ENCODE assay signal across 8 mouse cellular contexts in the genomic region with DNA sequence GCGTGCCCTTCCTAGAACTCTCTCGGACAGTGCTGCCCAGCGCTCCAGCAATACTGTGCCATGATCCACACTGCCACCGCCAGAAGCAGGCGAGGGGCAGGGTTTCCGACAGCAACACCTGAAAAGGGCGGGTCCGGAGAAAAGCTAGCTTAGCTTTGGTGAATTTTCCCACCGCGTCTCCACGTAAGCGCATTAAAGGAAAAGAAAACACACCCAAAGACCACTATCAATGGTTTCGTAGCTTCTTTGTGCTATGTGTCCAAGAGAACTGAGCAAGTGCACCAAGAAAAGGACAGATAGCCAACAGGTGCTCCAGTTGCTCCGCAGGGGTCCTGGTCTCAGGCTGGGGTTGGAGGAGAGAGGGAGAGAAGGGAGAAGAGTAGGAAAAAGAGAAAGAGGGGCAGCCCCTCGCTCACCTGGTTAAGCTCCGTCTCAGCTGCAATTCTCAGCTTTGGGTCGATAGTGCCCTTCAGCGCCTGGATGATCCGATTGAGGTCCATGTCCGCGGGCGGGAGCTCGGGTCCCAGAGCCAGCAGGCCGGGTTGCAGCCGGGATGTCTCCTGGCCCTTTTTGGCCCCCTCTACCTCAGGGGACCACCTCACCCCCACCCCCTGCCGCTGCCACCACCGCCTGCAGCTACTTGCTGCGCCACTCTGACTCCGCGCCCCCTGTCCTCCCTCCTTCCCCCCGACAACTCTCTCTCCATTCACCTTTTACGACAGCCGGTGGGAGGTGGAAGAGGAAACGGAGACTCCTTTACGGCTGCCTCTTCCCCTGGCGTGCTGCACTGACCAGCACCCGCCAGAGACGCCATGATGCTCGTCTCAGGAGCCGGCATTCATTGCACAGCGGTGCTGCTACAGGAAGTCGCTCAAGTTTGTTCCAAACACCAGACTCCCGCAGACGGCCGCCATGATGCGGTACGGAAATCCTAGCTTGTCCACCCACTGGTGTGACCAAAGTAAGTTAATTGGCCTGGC. TPM values are rescaled to one million over a fixed set of nuclear protein-coding genes. Genes with fewer than 3 reads are reported as not detected.
DNase-seq lines count a peak whose midpoint lies in the region; ATAC-seq and TF ChIP-seq lines count a peak whose summit lies in the region.

A gene (minus strand): TSS at position 720 of the 980 bp plus-strand sequence.

- H3K27ac ChIP-seq in bone marrow, adult 2 months (ENCODE audit: control insufficient read depth, insufficient read depth, low read depth, low read length, poor library complexity), result no peak within 1 kb of the TSS; the same call in 1 of the 2 replicates
- peak within 1 kb of the TSS; percentile 52 for H3K27ac ChIP-seq in embryonic facial prominence, embryonic 15.5 days (replicated peaks)
- peak within 1 kb of the TSS; percentile 44; the same call in 1 of the 2 replicates for H3K27ac ChIP-seq in limb, embryonic 14.5 days (replicated peaks; ENCODE audit: low read depth, low read length)
- peak within 1 kb of the TSS; percentile 52; the same call in 1 of the 2 replicates for H3K27ac ChIP-seq in midbrain, postnatal 0 days (ENCODE audit: low read depth, low read length)

- no peaks in the 10 kb centered on the region for H3K9me3 ChIP-seq in embryonic facial prominence, embryonic 15.5 days (replicated peaks)
- no peaks in the 10 kb centered on the region for H3K9me3 ChIP-seq in limb, embryonic 14.5 days (ENCODE audit: control insufficient read depth, low read length)
- no peaks in the 10 kb centered on the region for H3K9me3 ChIP-seq in midbrain, postnatal 0 days (ENCODE audit: low read length)

- TF ChIP-seq CTCF in bone marrow, adult 2 months (IDR thresholded peaks at IDR 0.05; ENCODE audit: control insufficient read depth, insufficient read depth, low read length), result no peak; the same call in 1 of the 2 replicates
- TF ChIP-seq CTCF in midbrain, postnatal 0 days (IDR thresholded peaks at IDR 0.05), result peak; percentile 42; the same call in 1 of the 2 replicates

- H3K36me3 ChIP-seq in embryonic facial prominence, embryonic 15.5 days, result no peaks in the 10 kb centered on the region
- no peaks in the 10 kb centered on the region for H3K36me3 ChIP-seq in limb, embryonic 14.5 days (ENCODE audit: control insufficient read depth, insufficient read depth, low read length)
- H3K36me3 ChIP-seq in midbrain, postnatal 0 days (ENCODE audit: insufficient read depth, low read length), result no peaks in the 10 kb centered on the region

- H3K27me3 ChIP-seq in embryonic facial prominence, embryonic 15.5 days, result no peaks in the 10 kb centered on the region
- H3K27me3 ChIP-seq in limb, embryonic 14.5 days (ENCODE audit: control insufficient read depth, insufficient read depth, low read length), result no peaks in the 10 kb centered on the region
- H3K27me3 ChIP-seq in midbrain, postnatal 0 days (ENCODE audit: insufficient read depth, low read length), result no peaks in the 10 kb centered on the region

- peak within 1 kb of the TSS; percentile 69 for H3K4me3 ChIP-seq in bone marrow, adult 2 months (replicated peaks; ENCODE audit: control insufficient read depth, low read depth, low read length)
- peak within 1 kb of the TSS; percentile 94 for H3K4me3 ChIP-seq in embryonic facial prominence, embryonic 15.5 days (replicated peaks)
- H3K4me3 ChIP-seq in limb, embryonic 14.5 days (replicated peaks; ENCODE audit: low read length), result peak within 1 kb of the TSS; percentile 84
- H3K4me3 ChIP-seq in midbrain, postnatal 0 days (ENCODE audit: low read depth, low read length), result peak within 1 kb of the TSS; percentile 89

- peak; percentile 97 for ATAC-seq in embryonic facial prominence, embryonic 15.5 days (ENCODE audit: insufficient number of reproducible peaks, low FRiP score, low TSS enrichment, low read depth)
- ATAC-seq in limb, embryonic 14.5 days (ENCODE audit: low FRiP score, low read depth), result peak; percentile 98
- ATAC-seq in midbrain, postnatal 0 days (ENCODE audit: low FRiP score), result peak; percentile 99

- WGBS in bone marrow, adult 2 months, result under 1% methylated on average over 46 of the region's 47 CpGs
- WGBS in embryonic facial prominence, embryonic 15.5 days, result under 1% methylated on average over 47 of the region's 47 CpGs
- under 1% methylated on average over 38 of the region's 47 CpGs for WGBS in limb, embryonic 14.5 days
- under 1% methylated on average over 45 of the region's 47 CpGs for WGBS in midbrain, postnatal 0 days

- peak; percentile 72; the same call in 1 of the 2 replicates for TF ChIP-seq POLR2A in bone marrow, adult 2 months (IDR thresholded peaks at IDR 0.05; ENCODE audit: borderline replicate concordance, control insufficient read depth, low read depth, low read length)
- peak; percentile 86; the same call in 1 of the 2 replicates for TF ChIP-seq POLR2A in limb, embryonic 14.5 days (IDR thresholded peaks at IDR 0.05; ENCODE audit: borderline replicate concordance, extremely low read depth, insufficient read depth, insufficient read length)

- peak within 1 kb of the TSS; percentile 59 for H3K9ac ChIP-seq in embryonic facial prominence, embryonic 15.5 days
- peak within 1 kb of the TSS; percentile 73 for H3K9ac ChIP-seq in limb, embryonic 14.5 days (ENCODE audit: low read depth, low read length, severe bottlenecking)
- H3K9ac ChIP-seq in midbrain, postnatal 0 days (replicated peaks; ENCODE audit: low read length, poor library complexity, severe bottlenecking), result peak within 1 kb of the TSS; percentile 75

- H3K4me2 ChIP-seq in embryonic facial prominence, embryonic 15.5 days (replicated peaks), result peak within 1 kb of the TSS; percentile 69
- peak within 1 kb of the TSS; percentile 77 for H3K4me2 ChIP-seq in limb, embryonic 14.5 days (replicated peaks; ENCODE audit: low read depth, low read length, severe bottlenecking)
- H3K4me2 ChIP-seq in midbrain, postnatal 0 days (ENCODE audit: low read depth, low read length, poor library complexity, severe bottlenecking), result peak within 1 kb of the TSS; percentile 79

- DNase-seq in 416B (ENCODE audit: low read depth), result peak; percentile 99
- DNase-seq in heart, adult 8-10 months (ENCODE audit: low spot score), result peak; percentile 96
- DNase-seq in kidney, adult 9 months, result peak; percentile 97
- peak; percentile 98 for DNase-seq in limb, embryonic 14.5 days (ENCODE audit: low spot score)
- peak; percentile 98 for DNase-seq in midbrain, postnatal 0 days (ENCODE audit: low spot score)
- DNase-seq in spleen, postnatal 14 days (ENCODE audit: low spot score in 2 of 2), result peak; percentile 63 to 72

- no peaks in the 10 kb centered on the region; the same call in 1 of the 2 replicates for H3K4me1 ChIP-seq in bone marrow, adult 2 months (ENCODE audit: control insufficient read depth, insufficient read depth, low read length)
- H3K4me1 ChIP-seq in embryonic facial prominence, embryonic 15.5 days, result peaks cover 6% of the 10 kb centered on the region; the same call in 1 of the 2 replicates
- peaks cover 11% of the 10 kb centered on the region for H3K4me1 ChIP-seq in limb, embryonic 14.5 days (ENCODE audit: control insufficient read depth, insufficient read depth, low read length)
- H3K4me1 ChIP-seq in midbrain, postnatal 0 days (ENCODE audit: insufficient read depth, low read length), result peaks cover 9% of the 10 kb centered on the region; the same call in 1 of the 2 replicates

RNA-seq across cellular contexts. Expression of the gene that starts here (rescaled TPM):
- 14.3 and 15.3 TPM in 2 replicates for polyA plus RNA-seq in bone marrow, adult 2 months (2011; ENCODE audit: insufficient read depth, insufficient read length, low replicate concordance, missing spikeins)
- 19.0 and 20.4 TPM in 2 replicates for polyA plus RNA-seq in embryonic facial prominence, embryonic 15.5 days (2015; fragmentation: Nextera tagmentation; extraction: Ambion mirVana)
- total RNA-seq in heart, adult 8-10 months (2022), result 10 to 100 TPM; 19.8 to 26.7 (median 24.4) TPM
- polyA plus RNA-seq in limb, embryonic 14.5 days (2012; rRNA removed), result 17.3 and 18.6 TPM in 2 replicates
- 16.8 and 21.0 TPM in 2 replicates for polyA plus RNA-seq in limb, embryonic 14.5 days (2014; fragmentation: Nextera tagmentation; extraction: Ambion mirVana)
- 21.7 and 23.6 TPM in 2 replicates for total RNA-seq in midbrain, postnatal 0 days (2014; rRNA removed)
- polyA plus RNA-seq in midbrain, postnatal 0 days (2015; fragmentation: Nextera tagmentation; extraction: Ambion mirVana), result 8.8 and 10.4 TPM in 2 replicates
